Mouse (Mus musculus) G1E (cell line): ENCODE data around the gene Ulk4.

ENCODE experiments used
- CTCF ChIP-seq: IDR thresholded peaks from 2 replicates; pipeline ENCODE4 v1.5.1; 2012; ENCODE audit warnings: low read depth, low read length, inconsistent platforms, mixed read lengths
- GATA2 ChIP-seq: IDR thresholded peaks from 2 replicates; pipeline ENCODE4 v1.6.1; 2012; ENCODE audit warnings: low read depth, low read length, inconsistent platforms, borderline replicate concordance
- POLR2AphosphoS5 ChIP-seq: IDR thresholded peaks from 2 replicates; pipeline ENCODE4 v1.6.1; 2012; ENCODE audit warnings: low read depth, low read length, inconsistent platforms; ENCODE audit not compliant: insufficient replicate concordance

GRCm38 (mm10) chr9:121284422-121284821, 7.4 kb upstream of the Ulk4 start:
- TF ChIP-seq POLR2AphosphoS5 (no peak), CTCF (peak; percentile 40), GATA2 (no peak)
